Mouse (Mus musculus) bone marrow macrophage, adult 2 months (primary cell): ENCODE results near the gene a.

Source experiments
- CTCF ChIP-seq: IDR thresholded peaks from 2 replicates; pipeline ENCODE4 v1.5.1; 2012; ENCODE audit warnings: low read depth, mild to moderate bottlenecking, low read length, moderate library complexity
- POLR2A ChIP-seq: IDR thresholded peaks from 2 replicates; pipeline ENCODE4 v1.6.1; 2012; ENCODE audit warnings: mild to moderate bottlenecking, low read depth, low read length, borderline replicate concordance

DNA sequence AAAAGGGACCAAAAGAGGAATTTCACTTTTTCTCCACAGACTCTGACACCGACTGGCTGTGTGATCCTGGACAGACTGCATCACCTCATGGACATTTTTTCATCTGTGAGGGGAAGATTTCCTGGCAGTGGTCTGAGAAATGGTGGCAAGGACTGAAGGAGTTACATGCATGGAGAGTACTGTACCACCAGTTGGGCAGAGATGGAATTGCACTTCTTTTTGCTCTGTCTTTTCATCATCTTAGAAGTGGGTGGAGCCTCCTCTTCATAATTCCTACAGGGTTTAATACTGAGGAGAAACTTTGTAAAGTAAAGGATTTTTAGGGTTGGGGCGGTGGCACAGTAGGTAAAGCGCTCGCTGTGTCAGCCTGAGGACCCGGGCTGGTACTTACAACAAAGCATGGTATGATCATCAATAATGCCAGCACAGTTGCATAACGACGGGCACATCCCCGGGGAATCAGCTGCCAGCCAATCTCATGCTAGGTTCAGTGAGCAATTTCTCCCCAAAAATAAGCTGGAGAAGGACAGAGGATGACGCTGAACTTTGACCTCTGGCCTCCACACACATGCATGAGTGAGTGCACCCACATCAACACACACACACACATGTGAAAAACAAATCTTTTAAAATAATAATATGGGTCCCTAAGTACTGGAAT is 307.6 kb downstream of the a start:
- TF ChIP-seq POLR2A: no peak
- no peak for TF ChIP-seq CTCF
